Mouse (Mus musculus) kidney, adult 2 months (tissue): ENCODE measurements around the gene Acacb. TPM values are rescaled to one million over a fixed set of nuclear protein-coding genes. Genes with fewer than 3 reads are reported as not detected.

Experiments
- DNase-seq: peaks from one replicate; pipeline ENCODE4 v3.0.0; 2021
- H3K27ac ChIP-seq: fragments of 200-500 bp; 2 replicates; pipeline ENCODE4 v1.5.1; 2012; ENCODE audit warnings: low read depth, low read length, control low read depth, inconsistent platforms; ENCODE audit not compliant: insufficient read depth
- H3K27me3 ChIP-seq: fragments of 200-500 bp; replicated peaks from 2 replicates; pipeline ENCODE4 v1.6.1; 2012; ENCODE audit warnings: mild to moderate bottlenecking, moderate library complexity, low read length, inconsistent platforms; ENCODE audit not compliant: control insufficient read depth, insufficient read depth
- H3K36me3 ChIP-seq: fragments of 200-500 bp; 2 replicates; pipeline ENCODE4 v1.6.1; 2012; ENCODE audit warnings: mild to moderate bottlenecking, moderate library complexity, low read length, inconsistent platforms; ENCODE audit not compliant: control insufficient read depth, insufficient read depth
- H3K4me1 ChIP-seq: fragments of 200-500 bp; 2 replicates; pipeline ENCODE4 v1.6.1; 2011; ENCODE audit warnings: low read length; ENCODE audit not compliant: control insufficient read depth, insufficient read depth
- H3K4me3 ChIP-seq: fragments of 200-500 bp; 2 replicates; pipeline ENCODE4 v1.5.1; 2011; ENCODE audit warnings: mild to moderate bottlenecking, low read depth, low read length, control low read depth; ENCODE audit not compliant: insufficient read depth
- CTCF ChIP-seq: fragments of 200-500 bp; conservative IDR thresholded peaks from 2 replicates; pipeline ENCODE4 v1.5.1; 2011; ENCODE audit warnings: low read depth, mild to moderate bottlenecking, control low read depth, low read length, moderate library complexity, mixed read lengths; ENCODE audit not compliant: insufficient read depth, insufficient read length
- POLR2A ChIP-seq: fragments of 200-500 bp; IDR thresholded peaks from one replicate; pipeline ENCODE4 v1.6.1; 2011; ENCODE audit warnings: low read depth, low read length, control low read depth
- WGBS: fragments of 180-500 bp; shearing (Covaris S2); methylation state at CpG from one replicate; pipeline ENCODE4 v1.1.7; 2018; 5-methylcytosine and 5-hydroxymethylcytosine counted together
- polyA plus RNA-seq: library from polyadenylated mRNA; depleted of rRNA; stranded (reverse); fragments of >200 nt; gene quantifications from 2 replicates; pipeline ENCODE4 v1.2.3, GENCODE M21; 2012

Gene Acacb
- polyA plus RNA-seq, 1 experiment = 34.5 TPM

- TF ChIP-seq CTCF = no peak
- Histone ChIP-seq H3K4me3 (no peak overlapping the region), H3K4me1 (0 out of 2 replicates have a peak, but pooled peaks cover 5% of the 10 kb centered on the region), H3K27me3 (no peaks in the 10 kb centered on the region), H3K27ac (no peak overlapping the region), H3K36me3 (no peaks in the 10 kb centered on the region)
- WGBS = 79% methylated on average over 15 of the region's 15 CpGs
- no peak for DNase-seq
Observed at GRCm38 (mm10) chr5:114129550-114130210, 16.7 kb upstream of the Acacb start.

DNA sequence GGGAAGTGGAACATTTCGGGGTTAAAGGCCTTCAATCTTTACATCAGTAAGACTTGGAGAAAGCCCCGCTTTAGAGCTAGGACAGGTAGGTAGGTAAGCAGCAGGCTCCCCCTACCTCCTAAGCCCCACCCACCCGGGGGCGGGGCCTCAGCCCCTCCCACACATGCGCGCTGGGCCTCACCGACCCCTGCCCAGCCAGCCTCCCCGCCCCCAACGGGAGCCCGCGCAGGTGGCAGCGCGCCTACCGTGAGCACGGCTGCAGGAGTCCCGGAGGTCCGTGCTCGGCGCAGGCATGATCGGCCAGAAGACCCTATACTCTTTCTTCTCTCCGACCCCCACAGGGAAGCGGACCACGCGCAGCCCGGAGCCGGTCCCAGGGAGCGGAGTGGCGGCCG lies 16.1 kb upstream of the Acacb start, which contains the start of gene Ung:
TSS of gene Ung (plus strand) at position 176 of the 395 bp plus-strand sequence.
- peak within 1 kb of the TSS; percentile 59 for H3K27ac ChIP-seq
- DNase-seq = peak; percentile 43
- 0 out of 2 replicates have a peak, but pooled peaks cover 5% of the 10 kb centered on the region for H3K4me1 ChIP-seq
- H3K27me3 ChIP-seq = no peaks in the 10 kb centered on the region
- TF ChIP-seq POLR2A = no peak
- TF ChIP-seq CTCF = no peak
- no peaks in the 10 kb centered on the region for H3K36me3 ChIP-seq
- WGBS = 2% methylated on average over 29 of the region's 29 CpGs
- H3K4me3 ChIP-seq = peak within 1 kb of the TSS; percentile 77

GRCm38 (mm10) chr5:114130698-114131520 lies 15.4 kb upstream of the Acacb start:
- WGBS = under 1% methylated on average over 87 of the region's 87 CpGs
- peak overlapping the region; percentile 77 for H3K4me3 ChIP-seq
- H3K27ac ChIP-seq = peak overlapping the region; percentile 59
- no peaks in the 10 kb centered on the region for H3K36me3 ChIP-seq
- H3K4me1 ChIP-seq = 0 out of 2 replicates have a peak, but pooled peaks cover 5% of the 10 kb centered on the region
- peak; percentile 96 for DNase-seq
- TF ChIP-seq POLR2A (no peak), CTCF (no peak)
- no peaks in the 10 kb centered on the region for H3K27me3 ChIP-seq

GRCm38 (mm10) chr5:114131521-114131840 lies 14.9 kb upstream of the Acacb start:
- no peaks in the 10 kb centered on the region for H3K36me3 ChIP-seq
- 0 out of 2 replicates have a peak, but pooled peaks cover 5% of the 10 kb centered on the region for H3K4me1 ChIP-seq
- DNase-seq = peak; percentile 80
- WGBS = 1% methylated on average over 15 of the region's 15 CpGs
- H3K27ac ChIP-seq = peak overlapping the region; percentile 59
- TF ChIP-seq POLR2A (no peak), CTCF (no peak)
- no peaks in the 10 kb centered on the region for H3K27me3 ChIP-seq
- H3K4me3 ChIP-seq = peak overlapping the region; percentile 77

DNA sequence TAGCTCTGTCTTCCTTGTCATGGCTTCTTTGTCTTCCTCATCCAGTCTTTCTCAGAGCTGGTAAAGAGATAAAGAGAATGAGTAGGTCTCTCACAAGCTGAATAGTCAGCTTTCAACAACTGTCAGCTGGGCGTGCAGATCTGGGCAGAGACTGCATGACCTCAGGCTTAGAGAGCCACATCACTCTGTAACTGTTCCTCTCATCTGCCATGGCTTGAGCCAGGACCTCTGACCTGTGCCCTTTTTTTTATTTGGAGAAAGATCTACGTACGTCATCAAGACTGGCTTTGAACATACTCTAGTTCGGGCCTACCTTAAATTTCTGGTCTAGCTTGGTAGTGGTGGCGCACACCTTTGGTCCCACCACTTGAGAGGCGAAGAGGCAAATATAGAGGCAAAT lies 13.5 kb upstream of the Acacb start:
- no peak for DNase-seq
- H3K36me3 ChIP-seq = no peaks in the 10 kb centered on the region
- WGBS = 96% methylated on average over 6 of the region's 6 CpGs
- H3K4me1 ChIP-seq = 0 out of 2 replicates have a peak, but pooled peaks cover 5% of the 10 kb centered on the region
- no peaks in the 10 kb centered on the region for H3K27me3 ChIP-seq
- TF ChIP-seq CTCF (no peak), POLR2A (no peak)
- no peak overlapping the region for H3K4me3 ChIP-seq
- no peak overlapping the region for H3K27ac ChIP-seq

- peak; percentile 63 for TF ChIP-seq CTCF
- no peak for TF ChIP-seq POLR2A
- H3K27me3 ChIP-seq = no peaks in the 10 kb centered on the region
- H3K4me1 ChIP-seq = peaks cover 12% of the 10 kb centered on the region
- WGBS = 63% methylated on average over 6 of the region's 6 CpGs
- peak; percentile 50 for DNase-seq
- no peaks in the 10 kb centered on the region for H3K36me3 ChIP-seq
- H3K27ac ChIP-seq = no peak overlapping the region
- H3K4me3 ChIP-seq = no peak overlapping the region
Observed at GRCm38 (mm10) chr5:114134091-114134534, 12.2 kb upstream of the Acacb start.

DNA sequence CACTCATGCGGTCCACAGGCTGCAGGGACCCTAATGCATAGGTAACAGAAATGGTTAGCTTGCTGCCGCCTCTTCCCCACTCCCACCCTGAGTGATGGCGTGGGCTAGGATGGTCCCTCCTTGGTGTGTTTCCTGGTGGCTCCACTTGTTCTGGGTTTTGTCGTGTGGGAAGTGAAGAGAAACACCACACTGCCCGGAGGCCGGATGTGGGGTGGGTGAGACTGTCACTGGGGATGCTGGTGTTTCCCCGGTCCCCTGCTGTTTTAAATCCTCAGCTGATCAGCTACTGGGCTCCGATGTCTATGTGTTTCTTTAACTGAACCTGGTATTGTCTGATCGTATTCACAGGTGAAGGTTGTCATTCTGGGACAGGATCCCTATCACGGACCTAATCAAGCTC lies 10.8 kb upstream of the Acacb start:
- DNase-seq = no peak
- Histone ChIP-seq H3K4me3 (no peak overlapping the region), H3K4me1 (peaks cover 14% of the 10 kb centered on the region), H3K27me3 (no peaks in the 10 kb centered on the region), H3K27ac (no peak overlapping the region), H3K36me3 (no peaks in the 10 kb centered on the region)
- TF ChIP-seq CTCF (no peak), POLR2A (no peak)
- 90% methylated on average over 10 of the region's 10 CpGs for WGBS
